Mouse (Mus musculus) T-helper 2 cell (primary cell): ENCODE measurements at regions not wholly inside any gene's neighbourhood (a gene's known extent, or its start where the extent isn't known, plus 50 kb on each side); places are given as distances from the start of the nearest gene placed in this dataset.

Experiments
- in situ Hi-C: fragments of 300-600 bp; cut with MboI, MseI; formaldehyde crosslinking; loops from one replicate; pipeline ENCODE4 v1.15.1; 2025; ENCODE audit warnings: high pct_unique_total_duplicates

- in situ Hi-C loops: no loop called here
These were observed 149.8 kb downstream of the Adamts15 start for GRCm38 (mm10) chr9:30772456-30772855.

- in situ Hi-C loops: no loop called here
These were observed 151.6 kb downstream of the Adamts15 start for GRCm38 (mm10) chr9:30770436-30771173.

GRCm38 (mm10) chr9:30769435-30769729 is 152.9 kb downstream of the Adamts15 start:
- in situ Hi-C loops: no loop called here

- in situ Hi-C loops: no loop called here
These were observed 153.4 kb downstream of the Adamts15 start for GRCm38 (mm10) chr9:30768665-30769434.

GRCm38 (mm10) chr9:30766701-30767100 is 155.6 kb downstream of the Adamts15 start:
- in situ Hi-C loops: no loop called here

GRCm38 (mm10) chr9:30766171-30766570 is 156.1 kb downstream of the Adamts15 start:
- in situ Hi-C loops: no loop called here

- in situ Hi-C loops: no loop called here
These were observed 157.2 kb downstream of the Adamts15 start for GRCm38 (mm10) chr9:30765017-30765569.

- in situ Hi-C loops: no loop called here
These were observed 159.3 kb downstream of the Adamts15 start for GRCm38 (mm10) chr9:30762913-30763312.

- in situ Hi-C loops: no loop called here
These were observed 164.1 kb downstream of the Adamts15 start for GRCm38 (mm10) chr9:30758121-30758520.

- in situ Hi-C loops: no loop called here
These were observed 164.8 kb downstream of the Adamts15 start for GRCm38 (mm10) chr9:30757406-30757805.

- in situ Hi-C loops: no loop called here
These were observed 165.5 kb downstream of the Adamts15 start for GRCm38 (mm10) chr9:30756796-30757195.

GRCm38 (mm10) chr9:30755586-30755985 is 166.7 kb downstream of the Adamts15 start:
- in situ Hi-C loops: no loop called here

- in situ Hi-C loops: no loop called here
These were observed 167.4 kb downstream of the Adamts15 start for GRCm38 (mm10) chr9:30754826-30755225.

GRCm38 (mm10) chr9:30743471-30743870 is 178.8 kb downstream of the Adamts15 start:
- in situ Hi-C loops: loop anchor here (5.0 kb wide), 1 partner anchor 491 kb away; no protein-coding TSS in a partner anchor

GRCm38 (mm10) chr9:30742471-30743098 is 179.7 kb downstream of the Adamts15 start:
- in situ Hi-C loops: loop anchor here (5.0 kb wide), 1 partner anchor 490 kb away; no protein-coding TSS in a partner anchor

GRCm38 (mm10) chr9:30731687-30732086 is 190.6 kb downstream of the Adamts15 start:
- in situ Hi-C loops: no loop called here

GRCm38 (mm10) chr9:30723364-30724070 is 198.7 kb downstream of the Adamts15 start:
- in situ Hi-C loops: no loop called here

GRCm38 (mm10) chr9:30721861-30722260 is 200.4 kb downstream of the Adamts15 start:
- in situ Hi-C loops: no loop called here

- in situ Hi-C loops: no loop called here
These were observed 205.7 kb downstream of the Adamts15 start for GRCm38 (mm10) chr9:30716421-30717170.

GRCm38 (mm10) chr9:30710131-30710530 is 212.1 kb downstream of the Adamts15 start:
- in situ Hi-C loops: no loop called here

- in situ Hi-C loops: no loop called here
These were observed 222.4 kb downstream of the Adamts15 start for GRCm38 (mm10) chr9:30699848-30700247.
